Mouse (Mus musculus) liver, postnatal 0 days (tissue): ENCODE measurements around the gene Rarres1. TPM values are rescaled to one million over a fixed set of nuclear protein-coding genes. Genes with fewer than 3 reads are reported as not detected.
A peak's percentile ranks its signal among the peaks of the same experiment; 100 is the strongest.

Source experiments
- ATAC-seq: fragments of 200-750 bp; cut with Nextera tagmentation; 2 replicates; pipeline ENCODE4 v1.8.0; 2017; ENCODE audit warnings: mild to moderate bottlenecking, moderate library complexity
- DNase-seq: peaks from one replicate; pipeline ENCODE4 v3.0.0-alpha.2; 2016
- H3K27ac ChIP-seq: fragments of 300-500 bp; sonication (generic); 2 replicates; pipeline ENCODE4 v1.5.1; 2014; ENCODE audit warnings: antibody characterized with exemption, moderate library complexity, mild to moderate bottlenecking, low read depth
- H3K27me3 ChIP-seq: fragments of 300-500 bp; sonication (generic); 2 replicates; pipeline ENCODE4 v1.6.1; 2014; ENCODE audit warnings: low read length, control low read depth, mixed read lengths; ENCODE audit not compliant: insufficient read depth
- H3K36me3 ChIP-seq: fragments of 300-500 bp; sonication (generic); replicated peaks from 2 replicates; pipeline ENCODE4 v1.6.1; 2014; ENCODE audit warnings: mild to moderate bottlenecking, control low read depth, low read length, moderate library complexity, mixed read lengths; ENCODE audit not compliant: insufficient read depth
- H3K4me1 ChIP-seq: fragments of 300-500 bp; sonication (generic); 2 replicates; pipeline ENCODE4 v1.6.1; 2014; ENCODE audit warnings: antibody characterized with exemption, mild to moderate bottlenecking, control low read depth; ENCODE audit not compliant: insufficient read depth
- H3K4me2 ChIP-seq: fragments of 300-500 bp; sonication (generic); 2 replicates; pipeline ENCODE4 v1.6.1; 2014; ENCODE audit warnings: low read depth, mild to moderate bottlenecking, low read length, moderate library complexity, mixed read lengths
- H3K4me3 ChIP-seq: fragments of 300-500 bp; sonication (generic); 2 replicates; pipeline ENCODE4 v1.5.1; 2014; ENCODE audit warnings: low read depth, low read length
- H3K9ac ChIP-seq: fragments of 300-500 bp; sonication (generic); replicated peaks from 2 replicates; pipeline ENCODE4 v1.6.1; 2014; ENCODE audit warnings: mild to moderate bottlenecking, moderate library complexity
- H3K9me3 ChIP-seq: fragments of 300-500 bp; sonication (generic); 2 replicates; pipeline ENCODE4 v1.6.1; 2016; ENCODE audit warnings: mild to moderate bottlenecking, control low read depth, low read length, mixed read lengths
- CTCF ChIP-seq: sonication (generic); IDR thresholded peaks from 2 replicates; pipeline ENCODE4 v1.5.1; 2016; ENCODE audit warnings: antibody characterized with exemption, low read depth
- EP300 ChIP-seq: IDR thresholded peaks from 2 replicates; pipeline ENCODE4 v1.6.1; 2016; ENCODE audit warnings: antibody characterized with exemption, low read depth, mild to moderate bottlenecking
- WGBS: fragments of 180-500 bp; shearing (Covaris S2); extraction: QIAGEN DNeasy Blood & Tissue Kit; methylation state at CpG from one replicate; pipeline ENCODE4 v1.1.7; 2014; ENCODE audit not compliant: insufficient replicate concordance; 5-methylcytosine and 5-hydroxymethylcytosine counted together
- polyA plus RNA-seq: library from polyadenylated mRNA; unstranded; fragments of >200 nt; fragmentation: Nextera tagmentation; extraction: Ambion mirVana; gene quantifications from 2 replicates; pipeline ENCODE4 v1.2.1, GENCODE M21; 2015

The Rarres1 gene
- polyA plus RNA-seq, 1 experiment from 2014 or later = 12.7 TPM

DNA sequence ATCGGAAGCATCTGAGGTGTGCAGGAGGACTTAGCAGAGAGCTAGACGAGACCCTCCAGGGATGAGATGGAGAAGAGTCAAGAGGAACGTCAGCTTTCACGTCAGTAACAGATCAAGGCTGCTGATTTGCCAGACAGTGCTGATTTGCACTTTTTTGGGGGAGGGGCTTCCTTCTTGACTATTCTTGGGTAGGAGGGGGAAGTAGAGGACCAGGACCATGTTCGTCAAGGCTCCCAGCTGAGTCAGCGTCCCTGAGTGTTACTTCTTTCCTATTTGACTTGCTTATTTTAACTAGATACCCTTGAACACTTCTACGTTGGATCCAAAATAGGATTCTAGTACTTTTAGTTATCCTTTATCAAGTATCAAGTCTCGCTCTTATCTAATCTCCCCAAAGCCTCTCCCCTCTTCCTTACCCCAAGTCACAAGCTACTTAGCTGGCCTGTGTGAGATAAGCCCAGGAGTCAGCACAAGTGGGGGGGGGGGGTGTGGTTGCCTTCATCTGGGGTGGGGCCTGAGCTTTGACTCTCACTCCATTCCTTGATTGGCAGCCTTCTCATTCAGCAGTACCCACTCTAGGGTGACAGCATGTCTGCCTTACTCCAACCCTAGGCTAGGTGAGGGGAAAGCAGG lies 16.4 kb downstream of the Rarres1 start:
- no peak overlapping the region for H3K9ac ChIP-seq
- no peaks in the 10 kb centered on the region for H3K4me1 ChIP-seq
- no peak overlapping the region for H3K4me3 ChIP-seq
- no peaks in the 10 kb centered on the region for H3K27me3 ChIP-seq
- no peak for TF ChIP-seq EP300
- TF ChIP-seq CTCF = no peak
- DNase-seq = no peak
- 73% methylated on average over 8 of the region's 8 CpGs for WGBS
- H3K36me3 ChIP-seq = no peaks in the 10 kb centered on the region
- H3K9me3 ChIP-seq = no peaks in the 10 kb centered on the region
- no peak overlapping the region for H3K4me2 ChIP-seq
- ATAC-seq = no peak
- no peak overlapping the region for H3K27ac ChIP-seq

DNA sequence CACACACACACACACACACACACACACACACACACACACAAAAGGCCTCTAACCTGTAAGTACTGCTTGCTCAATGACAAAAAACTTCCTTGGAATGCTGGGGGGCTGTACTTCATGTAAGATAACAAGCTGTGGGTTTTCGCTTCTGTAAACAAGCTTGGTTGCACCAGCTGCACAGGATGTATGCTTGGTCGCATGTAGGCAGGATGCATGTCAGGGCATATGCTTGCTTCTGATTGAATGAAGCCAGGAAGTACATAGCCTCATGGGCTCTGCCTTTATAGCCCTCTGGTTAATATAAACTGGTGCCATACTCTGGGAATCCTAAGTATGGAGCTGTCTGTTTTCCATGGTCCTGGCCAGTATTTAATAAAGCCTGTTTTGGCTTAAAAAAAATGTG lies 17.3 kb downstream of the Rarres1 start:
- Histone ChIP-seq H3K9me3 (no peaks in the 10 kb centered on the region), H3K4me2 (no peak overlapping the region), H3K4me1 (no peaks in the 10 kb centered on the region), H3K9ac (no peak overlapping the region), H3K4me3 (no peak overlapping the region), H3K27me3 (no peaks in the 10 kb centered on the region), H3K27ac (no peak overlapping the region), H3K36me3 (no peaks in the 10 kb centered on the region)
- ATAC-seq = peak; percentile 45; the same call in 1 of the 2 replicates
- WGBS = 75% methylated on average over 2 of the region's 2 CpGs
- TF ChIP-seq EP300 = no peak
- no peak for TF ChIP-seq CTCF
- DNase-seq = peak; percentile 27

DNA sequence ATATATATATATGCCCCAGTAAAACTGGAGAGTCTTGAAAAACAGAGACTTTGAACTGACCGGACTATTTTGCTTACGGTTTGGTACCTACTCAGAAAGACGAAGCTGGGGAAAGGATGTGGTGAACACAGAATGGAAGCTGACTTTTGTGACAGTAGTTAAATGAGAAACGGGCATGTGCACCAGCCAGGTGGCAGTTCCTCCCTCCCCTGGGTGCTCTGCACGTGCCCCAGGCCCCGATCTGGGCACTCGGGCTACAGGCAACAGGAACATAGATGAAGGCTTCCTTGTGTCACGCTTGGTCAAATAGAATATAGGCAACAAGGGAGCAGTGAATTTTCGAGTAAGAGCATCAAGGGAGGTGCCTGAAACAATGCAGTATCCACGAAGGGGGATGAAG lies 19.0 kb downstream of the Rarres1 start:
- ATAC-seq (peak; percentile 62), DNase-seq (peak; percentile 29)
- TF ChIP-seq CTCF (no peak), EP300 (no peak)
- Histone ChIP-seq H3K9ac (no peak overlapping the region), H3K4me2 (no peak overlapping the region), H3K4me3 (no peak overlapping the region), H3K4me1 (no peaks in the 10 kb centered on the region), H3K27ac (peak overlapping the region; percentile 70), H3K36me3 (no peaks in the 10 kb centered on the region), H3K27me3 (no peaks in the 10 kb centered on the region), H3K9me3 (no peaks in the 10 kb centered on the region)
- WGBS = 73% methylated on average over 10 of the region's 10 CpGs

DNA sequence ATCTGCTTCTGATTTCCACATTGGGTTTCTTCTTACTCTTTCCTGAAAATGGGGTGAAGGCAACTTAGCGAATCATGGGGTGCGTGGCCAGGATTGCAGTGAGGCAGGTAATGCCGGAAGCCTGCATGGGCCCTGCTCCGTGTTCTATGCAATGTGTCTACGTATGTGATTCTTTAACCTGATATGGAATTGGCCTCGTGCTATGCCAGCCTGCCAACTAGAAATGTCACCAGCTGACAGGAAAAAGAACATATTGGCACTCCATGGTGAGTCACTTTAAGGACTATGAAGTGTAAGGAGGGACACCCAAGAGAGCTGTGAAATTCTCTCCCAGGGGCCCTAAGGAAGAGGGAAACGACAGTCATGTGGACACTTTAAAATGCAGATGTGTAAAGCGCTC lies 22.2 kb downstream of the Rarres1 start:
- Histone ChIP-seq H3K4me2 (no peak overlapping the region), H3K27me3 (no peaks in the 10 kb centered on the region), H3K27ac (no peak overlapping the region), H3K9me3 (no peaks in the 10 kb centered on the region), H3K36me3 (no peaks in the 10 kb centered on the region), H3K9ac (no peak overlapping the region), H3K4me3 (no peak overlapping the region), H3K4me1 (no peaks in the 10 kb centered on the region)
- TF ChIP-seq CTCF (no peak), EP300 (no peak)
- ATAC-seq = no peak
- 73% methylated on average over 8 of the region's 8 CpGs for WGBS
- no peak for DNase-seq

DNA sequence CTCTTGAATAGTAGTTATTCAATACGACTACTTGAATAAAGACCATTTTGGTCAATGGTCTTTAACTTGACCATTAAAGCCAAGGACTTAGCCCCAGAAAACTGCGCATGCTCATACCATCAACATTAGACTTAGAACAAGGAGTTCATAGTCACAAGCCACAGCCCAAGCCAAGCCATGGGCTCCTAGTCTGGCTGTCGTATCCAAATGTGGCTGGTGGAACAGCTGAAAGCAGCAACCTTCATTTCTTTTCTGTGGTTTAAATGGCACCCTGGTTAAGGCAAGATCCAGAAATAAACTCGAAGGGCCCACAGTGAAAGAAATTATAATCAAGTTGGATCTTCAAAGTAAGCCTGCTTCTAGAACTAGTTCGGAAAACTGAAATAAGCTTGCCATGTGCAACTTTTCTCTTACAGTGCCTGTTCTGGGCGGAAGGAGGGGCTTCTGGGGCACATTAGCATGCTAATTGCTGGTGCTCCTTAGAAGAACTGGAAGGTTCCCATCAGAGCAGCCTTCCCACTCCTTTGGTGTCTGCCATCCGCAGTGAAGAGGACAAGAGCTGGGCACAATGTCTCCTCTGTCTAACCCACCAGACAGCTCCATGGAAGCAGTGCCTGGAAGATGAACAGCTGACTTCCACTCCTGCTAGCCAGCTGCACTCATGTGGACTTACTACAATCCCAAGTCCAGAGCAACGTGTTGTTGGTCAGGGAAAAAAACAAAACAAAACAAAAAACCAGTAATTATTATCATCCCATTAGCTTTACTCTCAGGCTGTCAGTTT lies 23.0 kb downstream of the Rarres1 start:
- no peaks in the 10 kb centered on the region for H3K9me3 ChIP-seq
- no peak overlapping the region for H3K27ac ChIP-seq
- H3K4me1 ChIP-seq = no peaks in the 10 kb centered on the region
- TF ChIP-seq CTCF (no peak), EP300 (no peak)
- no peaks in the 10 kb centered on the region for H3K27me3 ChIP-seq
- no peak overlapping the region for H3K4me3 ChIP-seq
- no peak overlapping the region for H3K9ac ChIP-seq
- no peaks in the 10 kb centered on the region for H3K36me3 ChIP-seq
- ATAC-seq (no peak), DNase-seq (no peak)
- no peak overlapping the region for H3K4me2 ChIP-seq
- WGBS = 72% methylated on average over 8 of the region's 8 CpGs

DNA sequence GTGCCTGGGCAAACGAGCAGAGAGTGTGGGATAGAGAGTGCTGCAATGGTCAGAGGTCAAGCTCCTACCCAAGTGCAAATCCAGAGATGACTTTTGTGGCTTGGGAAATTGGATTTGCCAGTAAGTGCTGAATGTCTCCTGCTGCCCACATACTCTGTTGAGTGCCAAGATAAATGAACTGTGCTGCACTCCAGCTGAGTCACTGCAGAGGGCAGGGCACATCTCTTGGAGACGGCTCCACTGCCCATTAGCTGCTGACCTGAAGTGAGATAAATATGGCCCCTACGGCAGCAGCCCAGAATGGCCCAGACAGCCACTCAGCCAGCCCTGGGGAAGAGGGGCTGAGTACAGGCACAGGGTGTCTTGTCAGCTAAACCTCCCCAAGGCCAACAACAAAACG lies 25.2 kb downstream of the Rarres1 start:
- H3K9me3 ChIP-seq = no peaks in the 10 kb centered on the region
- H3K27ac ChIP-seq = no peak overlapping the region
- ATAC-seq (no peak), DNase-seq (no peak)
- WGBS = 55% methylated on average over 4 of the region's 4 CpGs
- TF ChIP-seq EP300 (no peak), CTCF (no peak)
- no peaks in the 10 kb centered on the region for H3K4me1 ChIP-seq
- no peak overlapping the region for H3K4me2 ChIP-seq
- no peaks in the 10 kb centered on the region for H3K27me3 ChIP-seq
- H3K36me3 ChIP-seq = no peaks in the 10 kb centered on the region
- H3K9ac ChIP-seq = no peak overlapping the region
- no peak overlapping the region for H3K4me3 ChIP-seq
